Mouse (Mus musculus): ENCODE results near the gene Gm20865.
"Not testable (repeated sequence)": the region's sequence is repeated elsewhere in the genome, so short reads cannot be mapped to it uniquely, and the experiment has no call there.

The Gm20865 gene

DNA sequence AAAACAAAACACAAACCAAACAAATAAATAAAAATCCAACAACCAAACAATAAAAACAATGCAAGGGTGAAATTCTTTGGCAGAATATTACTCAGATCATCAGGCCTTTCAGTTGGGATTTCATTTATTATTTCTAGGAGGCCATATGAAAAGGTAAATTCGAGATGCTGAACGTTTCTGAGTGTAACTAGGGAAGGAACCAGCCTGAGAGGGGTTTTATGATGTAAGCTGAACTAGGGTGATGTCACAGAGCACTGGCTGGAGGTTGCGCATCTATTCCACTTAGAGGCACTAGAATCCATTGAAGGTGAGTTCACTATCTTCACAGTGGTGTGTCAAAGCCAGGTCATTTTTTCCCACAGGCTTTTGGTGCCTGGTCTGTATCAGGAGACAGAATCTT is at the start of gene Gm20865:
Gene Gm20865 (plus strand): TSS at position 301 of the 400 bp plus-strand sequence.
- in situ Hi-C loops (cut with MboI; ENCODE audit: low pct_unique_long_range_greater_than_20kb in 1 of 2, low sequenced_read_pairs in 2 of 2, unreplicated experiment in 1 of 2): not testable (repeated sequence)

All from mouse embryonic stem cell (cell line).